Mouse (Mus musculus) heart, adult 10 weeks (tissue): ENCODE data around the gene Mrpl4. TPM values are rescaled to one million over a fixed set of nuclear protein-coding genes. Genes with fewer than 3 reads are reported as not detected.

ENCODE experiments used
- polyA plus RNA-seq: library from polyadenylated mRNA; stranded (reverse); fragments of 350-450 nt; fragmentation: Illumina TruSeq; extraction: RNeasy Lipid Tissue Mini Kit (QIAGEN cat#74804); gene quantifications from one replicate; pipeline ENCODE4 v1.2.3, GENCODE M21; 2014; ENCODE audit warnings: low read depth, low replicate concordance

Mrpl4 gene
- polyA plus RNA-seq: 123 TPM

DNA sequence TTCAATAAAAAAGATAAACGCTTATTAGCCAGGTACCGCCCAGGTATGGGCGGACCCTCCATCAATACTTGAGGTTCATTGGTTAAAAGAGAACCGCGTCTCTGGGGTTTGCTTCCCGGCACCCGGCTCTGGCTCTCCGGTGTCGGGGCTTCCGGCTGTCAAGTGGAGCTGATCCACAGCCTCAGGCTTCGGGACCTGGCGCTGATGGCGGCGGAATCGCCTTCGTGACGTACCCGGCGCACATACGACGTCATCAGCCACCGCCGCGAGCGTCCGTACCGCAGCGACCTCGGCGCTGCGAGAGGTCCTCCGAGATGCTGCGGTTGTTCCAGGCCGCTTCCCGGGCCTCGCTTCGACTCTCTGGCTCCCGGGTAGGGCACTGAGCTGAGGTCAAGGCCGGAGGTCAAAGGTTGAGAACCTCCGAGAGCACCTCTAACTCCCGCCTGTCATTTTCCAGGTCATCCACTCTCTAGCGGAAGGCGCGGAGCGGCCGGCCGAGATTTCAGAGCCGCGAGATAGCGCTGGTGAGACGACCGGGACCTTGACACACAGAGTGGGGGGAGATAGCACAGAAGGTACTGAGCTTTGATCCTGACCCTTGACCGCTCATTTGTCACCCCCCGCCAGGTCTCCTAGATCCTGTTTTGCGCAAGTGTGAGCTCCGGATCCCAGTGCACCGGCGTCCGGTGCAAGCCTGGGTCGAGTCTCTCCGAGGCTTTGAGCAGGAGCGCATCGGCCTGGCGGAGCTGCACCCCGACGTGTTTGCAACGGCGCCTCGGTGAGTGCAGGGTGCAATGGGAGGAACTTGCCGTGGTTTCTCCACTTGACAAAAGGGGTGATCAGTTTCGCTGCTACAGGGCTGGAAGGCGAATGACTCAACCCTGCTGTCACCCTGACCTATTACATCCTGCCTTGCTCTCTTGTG is at the start of gene Mrpl4:
Gene Mrpl4 (plus strand): TSS at position 112 of the 925 bp plus-strand sequence.

DNA sequence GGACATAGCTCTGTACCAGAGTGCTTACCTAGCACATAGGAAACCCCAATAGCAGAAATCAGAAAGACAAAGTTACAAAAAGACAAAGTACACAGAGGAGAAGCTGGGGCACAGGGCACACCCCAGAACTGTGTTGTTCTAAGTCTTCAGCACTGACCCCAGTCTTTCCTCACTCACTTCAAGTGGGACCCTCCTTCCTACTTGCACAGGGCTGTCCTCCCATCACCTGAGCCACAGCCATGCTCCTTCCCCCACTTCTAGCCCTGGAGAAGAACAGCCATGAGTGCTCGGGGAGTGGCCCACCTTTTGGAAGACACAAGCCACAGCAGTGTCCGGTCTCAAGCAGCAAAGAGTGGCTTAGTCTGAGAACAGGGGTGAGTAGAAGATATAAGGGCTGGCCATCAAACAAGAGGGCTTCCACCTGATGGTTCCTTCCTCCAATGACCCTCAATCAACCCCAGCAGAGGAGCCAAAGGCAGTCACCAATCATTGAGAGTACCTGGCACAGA is 43.1 kb upstream of the Mrpl4 start, which contains the start of gene Dnmt1:
Gene Dnmt1 (minus strand): TSS at position 459 of the 509 bp plus-strand sequence.

DNA sequence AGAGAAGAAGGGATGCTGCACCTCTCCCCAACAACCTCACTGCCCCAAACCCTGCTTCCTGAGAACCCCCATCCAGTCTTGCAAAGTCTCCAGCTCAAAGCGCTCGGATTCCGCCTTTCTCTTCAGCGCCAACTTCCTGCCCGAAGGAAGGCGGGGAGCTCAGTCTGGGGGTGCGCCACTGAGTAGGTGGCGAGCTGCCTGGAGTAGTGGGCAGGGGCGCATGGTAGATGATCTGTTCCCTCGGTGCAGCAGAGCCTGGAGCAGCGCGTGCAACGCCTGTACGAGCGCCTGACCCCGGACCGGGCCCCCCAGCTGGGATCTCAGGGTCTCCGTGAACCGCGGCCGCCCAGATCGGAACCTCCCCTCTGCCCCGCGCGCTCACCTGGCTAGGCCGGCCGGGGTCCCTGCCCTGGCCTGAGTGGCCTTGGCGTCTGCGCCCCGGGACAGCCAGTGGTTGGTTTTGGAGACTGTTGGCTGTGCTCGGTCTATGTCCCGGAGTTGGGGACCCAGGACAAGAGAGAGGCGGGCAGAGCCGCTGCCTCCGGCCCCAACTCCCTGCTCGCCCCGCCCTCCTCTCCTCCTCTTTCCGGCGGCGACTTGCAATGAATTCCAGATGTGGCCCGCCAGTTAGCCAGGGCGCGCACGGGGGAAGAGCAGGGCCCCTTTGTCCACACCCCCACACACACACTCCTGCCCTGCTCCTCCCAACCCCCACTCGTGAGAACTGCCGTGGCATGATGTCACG is 26.1 kb upstream of the Mrpl4 start, which contains the start of gene S1pr2:
Gene S1pr2 (minus strand): TSS at position 566 of the 745 bp plus-strand sequence.

DNA sequence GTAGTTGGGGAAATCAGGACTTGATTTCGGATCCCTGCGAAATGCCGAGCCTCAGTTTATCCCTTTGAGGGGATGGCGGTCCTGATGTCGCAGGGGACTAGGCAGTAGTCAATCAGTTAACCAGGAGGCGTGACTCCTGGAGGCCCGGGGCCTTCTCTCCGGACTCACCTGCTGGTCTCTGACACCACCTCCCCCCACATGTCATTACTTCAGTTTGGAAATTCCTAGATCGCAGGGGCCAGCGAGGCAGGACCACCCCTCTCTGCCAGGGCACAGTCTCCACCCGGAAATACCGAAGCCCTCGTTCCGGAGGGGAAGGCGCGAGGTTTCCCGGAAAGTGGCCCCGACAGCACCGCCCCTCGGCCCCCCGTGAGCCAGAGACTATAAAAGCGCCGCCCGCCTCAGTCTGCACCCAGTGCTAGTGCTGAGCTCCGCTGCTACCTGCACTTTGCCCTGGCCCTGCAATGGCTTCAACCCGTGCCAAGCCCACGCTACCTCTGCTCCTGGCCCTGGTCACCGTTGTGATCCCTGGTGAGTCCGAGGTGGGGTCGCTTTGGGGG is 13.1 kb downstream of the Mrpl4 start, which contains the start of gene Icam1:
Gene Icam1 (plus strand): TSS at position 415 of the 560 bp plus-strand sequence.

GRCm38 (mm10) chr9:21029291-21030054 is 26.9 kb downstream of the Mrpl4 start, which contains the start of gene Icam4:
TSS of gene Icam4 (plus strand) at chr9:21029373.

GRCm38 (mm10) chr9:21031896-21032351 is 29.4 kb downstream of the Mrpl4 start, which contains the start of gene Icam5:
TSS of gene Icam5 (plus strand) at chr9:21032073.

Other genes starting within 250 kb of the Mrpl4 start
- 14.5 TPM for gene Col5a3, start 187.7 kb upstream of the Mrpl4 start, polyA plus RNA-seq
- gene Rdh8, start 184.2 kb upstream of the Mrpl4 start, polyA plus RNA-seq: not detected
- gene A230050P20Rik, start 134.1 kb upstream of the Mrpl4 start, polyA plus RNA-seq: 11.0 TPM
- gene Angptl6, start 123.0 kb upstream of the Mrpl4 start, polyA plus RNA-seq: 3.9 TPM
- gene Ppan, start 114.6 kb upstream of the Mrpl4 start, polyA plus RNA-seq: 11.1 TPM
- gene Eif3g, start 104.1 kb upstream of the Mrpl4 start, polyA plus RNA-seq: 113 TPM
- gene Dnmt1, start 42.9 kb upstream of the Mrpl4 start, polyA plus RNA-seq: 9.2 TPM
- 2.7 TPM for gene S1pr2, start 26.0 kb upstream of the Mrpl4 start, polyA plus RNA-seq
- gene Icam1, start 13.2 kb downstream of the Mrpl4 start, polyA plus RNA-seq: 12.4 TPM
- gene Icam4, start 26.6 kb downstream of the Mrpl4 start, polyA plus RNA-seq: 1.3 TPM
- gene Icam5, start 29.3 kb downstream of the Mrpl4 start, polyA plus RNA-seq: not detected
- not detected for gene Zglp1, start 64.4 kb downstream of the Mrpl4 start, polyA plus RNA-seq
- gene Gm49373, start 70.4 kb downstream of the Mrpl4 start, polyA plus RNA-seq: 0.42 TPM
- 47.3 TPM for gene Fdx1l, start 70.9 kb downstream of the Mrpl4 start, polyA plus RNA-seq
- gene Gm38431, start 89.3 kb downstream of the Mrpl4 start, polyA plus RNA-seq: 0.97 TPM
- gene Raver1, start 89.3 kb downstream of the Mrpl4 start, polyA plus RNA-seq: 23.3 TPM
- 11.4 TPM for gene Tyk2, start 128.5 kb downstream of the Mrpl4 start, polyA plus RNA-seq
- 166 TPM for gene Cdc37, start 147.2 kb downstream of the Mrpl4 start, polyA plus RNA-seq
- gene Pde4a, start 163.0 kb downstream of the Mrpl4 start, polyA plus RNA-seq: 46.1 TPM
- 35.8 TPM for gene Keap1, start 236.6 kb downstream of the Mrpl4 start, polyA plus RNA-seq
- 0.97 TPM for gene S1pr5, start 245.7 kb downstream of the Mrpl4 start, polyA plus RNA-seq